Mouse (Mus musculus) heart, embryonic 13.5 days (tissue): ENCODE results near the gene Igsf9b. TPM values are rescaled to one million over a fixed set of nuclear protein-coding genes. Genes with fewer than 3 reads are reported as not detected.
A peak's percentile ranks its signal among the peaks of the same experiment; 100 is the strongest.

Experiments used
- ATAC-seq: fragments of 200-750 bp; cut with Nextera tagmentation; 2 replicates; pipeline ENCODE4 v1.8.0; 2017; ENCODE audit warnings: moderate TSS enrichment; ENCODE audit not compliant: insufficient number of reproducible peaks, low FRiP score, low TSS enrichment; ENCODE audit errors: extremely low read depth
- H3K27ac ChIP-seq: fragments of 300-500 bp; sonication (generic); replicated peaks from 2 replicates; pipeline ENCODE4 v1.5.1; 2015; ENCODE audit warnings: moderate library complexity, mild to moderate bottlenecking, inconsistent platforms
- H3K27me3 ChIP-seq: fragments of 300-500 bp; sonication (generic); replicated peaks from 2 replicates; pipeline ENCODE4 v1.6.1; 2015; ENCODE audit warnings: mild to moderate bottlenecking, inconsistent platforms
- H3K36me3 ChIP-seq: fragments of 300-500 bp; sonication (generic); 2 replicates; pipeline ENCODE4 v1.6.1; 2015; ENCODE audit warnings: mild to moderate bottlenecking, inconsistent platforms
- H3K4me1 ChIP-seq: fragments of 300-500 bp; sonication (generic); 2 replicates; pipeline ENCODE4 v1.6.1; 2015; ENCODE audit warnings: inconsistent platforms
- H3K4me2 ChIP-seq: fragments of 300-500 bp; sonication (generic); 2 replicates; pipeline ENCODE4 v1.6.1; 2015; ENCODE audit warnings: inconsistent platforms, mild to moderate bottlenecking, moderate library complexity
- H3K4me3 ChIP-seq: fragments of 300-500 bp; sonication (generic); 2 replicates; pipeline ENCODE4 v1.5.1; 2015; ENCODE audit warnings: moderate library complexity, mild to moderate bottlenecking, inconsistent platforms
- H3K9ac ChIP-seq: fragments of 300-500 bp; sonication (generic); 2 replicates; pipeline ENCODE4 v1.6.1; 2015; ENCODE audit warnings: inconsistent platforms, mild to moderate bottlenecking, moderate library complexity
- H3K9me3 ChIP-seq: fragments of 300-500 bp; sonication (generic); 2 replicates; pipeline ENCODE4 v1.6.1; 2016; ENCODE audit warnings: inconsistent platforms
- WGBS: fragments of 180-500 bp; shearing (Covaris S2); methylation state at CpG from one replicate; pipeline ENCODE4 v1.1.7; 2015; ENCODE audit warnings: mixed read lengths; 5-methylcytosine and 5-hydroxymethylcytosine counted together
- polyA plus RNA-seq: library from polyadenylated mRNA; unstranded; fragments of >200 nt; fragmentation: Nextera tagmentation; extraction: Ambion mirVana; gene quantifications from 2 replicates; pipeline ENCODE4 v1.2.1, GENCODE M21; 2015

Gene Igsf9b
- polyA plus RNA-seq: 3.6 and 3.7 TPM in 2 replicates

DNA sequence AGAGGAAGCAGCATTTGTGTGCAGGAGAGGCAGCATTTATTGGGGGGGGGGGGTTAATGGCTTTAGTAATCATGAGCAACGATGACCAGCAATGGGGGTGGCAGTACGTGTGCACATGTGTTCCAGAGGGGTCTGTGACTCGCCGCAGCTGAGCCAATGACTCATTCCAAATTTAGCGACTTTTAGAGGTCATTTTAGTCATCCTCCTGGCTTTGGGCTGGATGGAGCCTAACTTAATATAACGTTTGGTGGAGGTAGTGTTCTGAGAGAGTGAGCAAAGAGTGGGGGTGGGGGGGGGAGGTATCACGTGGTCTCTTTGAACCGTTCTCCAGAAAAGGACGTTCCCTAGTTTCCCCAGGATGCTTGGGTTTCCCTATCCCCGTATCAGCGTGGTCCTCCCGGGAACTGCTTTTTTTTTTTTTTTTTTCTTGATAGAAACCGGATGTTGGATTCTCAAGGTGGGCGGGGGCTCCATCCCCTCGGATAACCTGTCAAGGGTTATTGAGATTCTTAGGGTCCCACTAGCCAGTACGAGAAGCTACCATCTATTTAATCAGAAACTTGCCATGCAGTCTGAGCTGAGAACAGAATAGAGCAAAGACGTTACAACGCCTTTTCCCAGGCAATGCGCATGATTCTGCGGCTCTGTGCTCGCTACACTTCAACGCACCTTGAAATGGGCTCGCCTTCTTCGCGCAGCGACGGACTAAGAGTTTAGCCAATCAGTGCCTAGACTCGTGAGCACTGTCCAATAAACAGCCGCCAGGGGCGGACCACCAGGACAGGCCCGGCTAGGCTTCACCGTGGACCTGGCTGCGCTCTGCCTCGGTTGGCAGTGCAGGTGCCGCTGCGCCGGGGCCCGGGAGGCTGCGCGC, at the start of gene Igsf9b:
Igsf9b (plus strand) TSS at position 794 of the 875 bp plus-strand sequence.
- no peaks in the 10 kb centered on the region for H3K36me3 ChIP-seq

GRCm38 (mm10) chr9:27252034-27252714, 46.8 kb upstream of the Igsf9b start:
- 53% methylated on average over 7 of the region's 7 CpGs for WGBS

More for the DNA sequence above, at the start of gene Igsf9b:
- H3K4me2 ChIP-seq: peak within 1 kb of the TSS; percentile 97
- WGBS: under 1% methylated on average over 40 of the region's 40 CpGs
- peak; percentile 89 for ATAC-seq
- peaks cover 25% of the 10 kb centered on the region for H3K4me1 ChIP-seq
- H3K27me3 ChIP-seq: peaks cover 84% of the 10 kb centered on the region
- peak within 1 kb of the TSS; percentile 72 for H3K9ac ChIP-seq
- H3K27ac ChIP-seq: no peak within 1 kb of the TSS
- no peaks in the 10 kb centered on the region for H3K9me3 ChIP-seq
- H3K4me3 ChIP-seq: peak within 1 kb of the TSS; percentile 79

DNA sequence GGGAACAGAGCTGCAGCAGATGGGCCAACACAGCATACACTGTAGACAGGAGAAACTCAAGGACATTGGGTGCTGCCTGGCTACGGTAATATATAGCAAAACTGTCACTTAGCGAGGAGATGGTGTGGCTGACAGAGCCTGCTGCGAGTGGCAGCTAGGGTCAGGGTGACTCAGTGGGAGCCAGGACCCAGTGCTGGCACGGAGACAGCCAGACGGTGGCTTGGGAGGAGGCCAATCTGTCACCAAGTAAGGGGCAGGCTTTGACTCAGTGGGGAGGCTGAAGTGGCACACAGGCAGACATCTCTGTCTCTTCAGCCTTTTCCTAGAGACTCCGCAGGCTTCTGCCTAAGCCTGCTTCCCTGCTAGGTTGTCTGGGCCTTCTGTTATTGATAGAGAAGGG, 42.5 kb upstream of the Igsf9b start:
- 39% methylated on average over 6 of the region's 6 CpGs for WGBS
- Histone ChIP-seq H3K27ac (no peak overlapping the region), H3K9ac (no peak overlapping the region), H3K4me2 (no peak overlapping the region), H3K9me3 (no peaks in the 10 kb centered on the region), H3K4me3 (no peak overlapping the region), H3K36me3 (no peaks in the 10 kb centered on the region), H3K27me3 (no peaks in the 10 kb centered on the region), H3K4me1 (no peaks in the 10 kb centered on the region)
- ATAC-seq: no peak

More at GRCm38 (mm10) chr9:27252034-27252714, 46.8 kb upstream of the Igsf9b start:
- Histone ChIP-seq H3K9ac (no peak overlapping the region), H3K27ac (no peak overlapping the region), H3K4me1 (no peaks in the 10 kb centered on the region), H3K9me3 (no peaks in the 10 kb centered on the region), H3K4me2 (no peak overlapping the region), H3K4me3 (no peak overlapping the region), H3K27me3 (no peaks in the 10 kb centered on the region), H3K36me3 (no peaks in the 10 kb centered on the region)
- ATAC-seq: no peak

DNA sequence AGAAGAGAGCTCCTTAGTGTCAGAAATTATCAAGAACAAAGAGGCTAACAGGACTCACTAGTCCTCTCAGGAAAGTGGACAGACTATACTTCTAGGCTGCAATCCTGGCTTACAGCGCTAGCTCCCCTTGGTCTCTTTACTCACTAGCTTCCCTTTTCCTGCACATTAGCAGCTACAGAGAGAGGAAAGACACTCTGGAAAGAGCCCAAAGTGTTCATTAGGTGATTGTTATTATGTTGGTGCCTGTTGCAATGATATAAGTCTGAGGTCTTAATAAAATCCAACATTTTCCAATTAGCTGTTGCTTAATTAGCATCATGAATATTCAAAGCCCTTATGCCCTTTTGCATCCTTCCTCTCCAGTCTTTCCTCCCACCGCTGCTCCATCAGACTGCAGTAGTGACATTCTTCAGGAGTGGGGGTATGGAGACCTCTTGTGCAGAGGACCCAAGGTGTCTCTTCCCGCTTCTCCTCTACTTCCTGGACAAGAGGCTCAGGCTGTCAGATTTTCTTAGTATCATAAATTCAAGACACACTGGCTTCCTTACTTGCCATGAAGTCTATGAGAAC, 38.5 kb upstream of the Igsf9b start:
- 69% methylated on average over 3 of the region's 3 CpGs for WGBS
- Histone ChIP-seq H3K4me3 (no peak overlapping the region), H3K9ac (no peak overlapping the region), H3K27ac (no peak overlapping the region), H3K27me3 (no peaks in the 10 kb centered on the region), H3K4me1 (no peaks in the 10 kb centered on the region), H3K4me2 (no peak overlapping the region), H3K36me3 (no peaks in the 10 kb centered on the region), H3K9me3 (no peaks in the 10 kb centered on the region)
- ATAC-seq: no peak

DNA sequence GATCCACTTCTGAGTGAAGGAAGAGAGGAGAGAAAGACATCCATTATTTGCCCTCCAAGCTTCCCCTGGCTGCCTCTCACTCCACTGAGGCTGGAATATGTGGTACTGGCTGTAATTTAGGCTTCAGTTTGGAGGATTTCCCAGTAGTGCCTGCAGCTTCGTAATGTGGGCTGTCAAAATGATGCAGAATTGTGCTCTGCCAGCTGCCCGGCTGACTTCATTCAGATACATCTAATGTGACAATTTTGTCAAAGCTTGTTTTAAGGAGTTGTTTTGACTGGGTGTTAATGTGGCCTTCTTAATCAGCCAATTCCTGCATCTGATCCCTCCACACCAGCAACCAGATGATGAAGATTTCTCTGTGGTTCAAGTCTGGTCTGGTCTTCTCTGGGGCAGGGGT, 37.1 kb upstream of the Igsf9b start:
- Histone ChIP-seq H3K9me3 (no peaks in the 10 kb centered on the region), H3K4me3 (no peak overlapping the region), H3K9ac (no peak overlapping the region), H3K36me3 (no peaks in the 10 kb centered on the region), H3K27me3 (no peaks in the 10 kb centered on the region), H3K4me1 (no peaks in the 10 kb centered on the region), H3K27ac (no peak overlapping the region), H3K4me2 (no peak overlapping the region)
- ATAC-seq: no peak
- WGBS: 64% methylated on average over 2 of the region's 2 CpGs

- no peak for ATAC-seq
- Histone ChIP-seq H3K4me2 (no peak overlapping the region), H3K9ac (no peak overlapping the region), H3K4me3 (no peak overlapping the region), H3K9me3 (no peaks in the 10 kb centered on the region), H3K27me3 (no peaks in the 10 kb centered on the region), H3K4me1 (no peaks in the 10 kb centered on the region), H3K27ac (no peak overlapping the region), H3K36me3 (no peaks in the 10 kb centered on the region)
- 47% methylated on average over 3 of the region's 3 CpGs for WGBS
These were observed 34.0 kb upstream of the Igsf9b start for GRCm38 (mm10) chr9:27265009-27265408.

DNA sequence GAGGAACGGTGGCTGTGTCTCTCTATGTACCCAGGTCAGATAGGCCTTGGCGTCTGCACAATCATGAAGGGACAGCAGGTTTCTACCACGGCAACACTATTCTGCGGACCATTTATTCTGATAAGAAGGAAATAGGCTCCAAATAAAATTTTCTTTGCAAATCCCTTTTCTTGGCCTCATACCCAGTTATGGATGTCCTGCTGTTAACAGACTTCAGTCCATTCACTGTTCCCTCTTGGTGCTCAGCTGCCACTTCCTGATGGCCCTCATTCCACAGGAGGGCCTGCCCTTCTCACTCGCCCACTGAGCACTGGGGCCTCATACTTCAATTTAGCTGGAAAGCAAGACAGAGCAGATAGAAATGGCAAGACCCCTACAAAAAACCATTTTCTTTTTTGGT, 31.1 kb upstream of the Igsf9b start:
- Histone ChIP-seq H3K9me3 (no peaks in the 10 kb centered on the region), H3K36me3 (no peaks in the 10 kb centered on the region), H3K9ac (no peak overlapping the region), H3K4me2 (no peak overlapping the region), H3K27me3 (no peaks in the 10 kb centered on the region), H3K4me3 (no peak overlapping the region), H3K27ac (no peak overlapping the region), H3K4me1 (no peaks in the 10 kb centered on the region)
- ATAC-seq: no peak
- WGBS: 79% methylated on average over 5 of the region's 5 CpGs

- whole genome bisulfite sequencing: 77% methylated on average over 4 of the region's 4 CpGs
- Histone ChIP-seq H3K9me3 (no peaks in the 10 kb centered on the region), H3K9ac (no peak overlapping the region), H3K4me1 (no peaks in the 10 kb centered on the region), H3K4me2 (no peak overlapping the region), H3K27me3 (no peaks in the 10 kb centered on the region), H3K27ac (no peak overlapping the region), H3K4me3 (no peak overlapping the region), H3K36me3 (no peaks in the 10 kb centered on the region)
- no peak for ATAC-seq
These were observed 30.5 kb upstream of the Igsf9b start for GRCm38 (mm10) chr9:27268493-27268892.

- ATAC-seq: no peak
These were observed 29.7 kb upstream of the Igsf9b start for GRCm38 (mm10) chr9:27269322-27269721.

DNA sequence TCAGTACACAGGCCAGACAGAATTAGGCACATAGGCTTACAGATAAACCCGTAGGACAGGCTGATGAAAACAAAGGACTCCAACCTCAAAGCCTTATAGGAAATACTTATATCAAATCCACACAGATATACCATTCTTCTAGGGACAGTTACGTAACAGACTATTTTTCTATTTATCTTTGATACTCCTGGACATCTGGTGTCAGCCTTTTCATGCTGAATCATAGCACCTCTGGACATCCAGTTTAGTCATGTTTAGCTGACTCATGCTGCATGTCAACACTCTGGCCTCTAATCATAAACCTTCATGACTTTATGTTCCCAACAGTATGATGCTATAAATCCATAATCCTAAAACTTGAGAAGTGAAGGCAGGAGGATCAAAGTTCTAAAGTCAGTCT, 29.1 kb upstream of the Igsf9b start:
- no peak overlapping the region for H3K4me3 ChIP-seq
- H3K36me3 ChIP-seq: no peaks in the 10 kb centered on the region
- no peak overlapping the region for H3K4me2 ChIP-seq
- no peak overlapping the region for H3K27ac ChIP-seq
- H3K9me3 ChIP-seq: no peaks in the 10 kb centered on the region
- H3K9ac ChIP-seq: no peak overlapping the region
- no peaks in the 10 kb centered on the region for H3K4me1 ChIP-seq
- ATAC-seq: no peak
- whole genome bisulfite sequencing: 63% methylated on average over 2 of the region's 2 CpGs
- H3K27me3 ChIP-seq: no peaks in the 10 kb centered on the region

More at GRCm38 (mm10) chr9:27269322-27269721, 29.7 kb upstream of the Igsf9b start:
- Histone ChIP-seq H3K9ac (no peak overlapping the region), H3K9me3 (no peaks in the 10 kb centered on the region), H3K4me1 (no peaks in the 10 kb centered on the region), H3K27me3 (no peaks in the 10 kb centered on the region), H3K27ac (no peak overlapping the region), H3K36me3 (no peaks in the 10 kb centered on the region), H3K4me2 (no peak overlapping the region), H3K4me3 (no peak overlapping the region)
- 69% methylated on average over 4 of the region's 4 CpGs for WGBS

DNA sequence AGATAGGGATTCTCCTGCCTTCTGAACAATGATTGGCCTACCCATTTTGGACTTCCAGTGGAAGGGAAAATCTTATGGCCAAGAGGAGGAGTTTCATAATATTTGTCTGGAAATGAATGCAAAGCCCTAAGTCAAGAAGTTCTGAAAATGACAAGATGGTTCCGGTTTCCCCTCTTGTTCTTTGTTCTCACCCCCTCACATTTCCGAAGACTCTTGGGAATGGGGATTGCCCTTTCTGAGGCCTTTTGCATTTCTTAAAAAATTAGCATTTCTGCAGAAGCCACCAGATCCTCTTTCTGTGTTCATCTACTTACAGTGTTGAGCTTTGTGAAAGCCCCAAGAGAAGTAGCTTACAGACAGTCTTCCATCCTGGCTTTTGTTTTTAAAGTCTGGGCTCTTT, 27.1 kb upstream of the Igsf9b start:
- H3K4me2 ChIP-seq: no peak overlapping the region
- no peak overlapping the region for H3K27ac ChIP-seq
- 77% methylated on average over 2 of the region's 2 CpGs for WGBS
- no peaks in the 10 kb centered on the region for H3K27me3 ChIP-seq
- H3K4me1 ChIP-seq: no peaks in the 10 kb centered on the region
- no peak overlapping the region for H3K4me3 ChIP-seq
- H3K9ac ChIP-seq: no peak overlapping the region
- no peaks in the 10 kb centered on the region for H3K9me3 ChIP-seq
- no peak for ATAC-seq
- H3K36me3 ChIP-seq: no peaks in the 10 kb centered on the region
